Mouse (Mus musculus) midbrain, embryonic 10.5 days (tissue): Measurements from ENCODE around the gene Rbms1. TPM values are rescaled to one million over a fixed set of nuclear protein-coding genes. Genes with fewer than 3 reads are reported as not detected.
A peak's percentile ranks its signal among the peaks of the same experiment; 100 is the strongest.

Experiments
- DNase-seq: peaks from one replicate; pipeline ENCODE4 v3.0.0-alpha.2; 2017; ENCODE audit warnings: low spot score
- H3K27ac ChIP-seq: fragments of 300-500 bp; sonication (generic); replicated peaks from 2 replicates; pipeline ENCODE4 v1.5.1; 2016; ENCODE audit warnings: mild to moderate bottlenecking
- H3K27me3 ChIP-seq: fragments of 300-500 bp; sonication (generic); 2 replicates; pipeline ENCODE4 v1.6.1; 2016; ENCODE audit warnings: low read depth, mild to moderate bottlenecking; ENCODE audit not compliant: poor library complexity, severe bottlenecking
- H3K36me3 ChIP-seq: fragments of 300-500 bp; sonication (generic); 2 replicates; pipeline ENCODE4 v1.6.1; 2016; ENCODE audit warnings: mild to moderate bottlenecking, moderate library complexity
- H3K4me1 ChIP-seq: fragments of 300-500 bp; sonication (generic); 2 replicates; pipeline ENCODE4 v1.6.1; 2016
- H3K4me3 ChIP-seq: fragments of 300-500 bp; sonication (generic); 2 replicates; pipeline ENCODE4 v1.5.1; 2016; ENCODE audit warnings: mild to moderate bottlenecking, moderate library complexity
- H3K9me3 ChIP-seq: fragments of 300-500 bp; sonication (generic); replicated peaks from 2 replicates; pipeline ENCODE4 v1.6.1; 2016; ENCODE audit warnings: mild to moderate bottlenecking
- WGBS: fragments of 180-500 bp; shearing (Covaris S2); methylation state at CpG from one replicate; pipeline ENCODE4 v1.1.7; 2016; 5-methylcytosine and 5-hydroxymethylcytosine counted together
- polyA plus RNA-seq: library from polyadenylated mRNA; unstranded; fragments of >200 nt; fragmentation: Nextera tagmentation; extraction: Ambion mirVana; gene quantifications from 2 replicates; pipeline ENCODE4 v1.2.1, GENCODE M21; 2016

Gene Rbms1
- polyA plus RNA-seq, 1 experiment from 2014 or later, result 53.2 TPM

DNA sequence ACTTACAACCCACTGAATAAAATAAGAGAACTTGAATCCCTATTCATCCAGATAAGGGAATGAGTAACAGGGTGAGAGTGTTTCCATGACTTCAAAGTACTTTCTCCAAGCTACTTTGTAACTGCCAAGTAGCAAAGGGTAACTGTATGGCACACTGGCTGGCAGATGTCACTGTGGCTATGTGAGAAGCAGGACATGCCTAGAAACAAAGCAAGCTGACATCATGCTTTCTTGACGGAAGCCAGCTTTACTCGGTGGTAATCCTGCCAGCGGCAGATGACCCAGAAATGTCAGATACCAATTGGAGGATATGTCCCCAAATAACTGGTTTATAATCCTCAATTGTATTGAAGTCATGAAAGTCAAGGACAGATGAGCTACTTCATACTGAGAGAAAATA is 218.3 kb downstream of the Rbms1 start:
- H3K9me3 ChIP-seq, result no peaks in the 10 kb centered on the region
- H3K4me1 ChIP-seq, result no peaks in the 10 kb centered on the region
- 76% methylated on average over 3 of the region's 3 CpGs for WGBS
- H3K27ac ChIP-seq, result no peak overlapping the region
- H3K36me3 ChIP-seq, result no peaks in the 10 kb centered on the region
- H3K4me3 ChIP-seq, result no peak overlapping the region
- H3K27me3 ChIP-seq, result no peaks in the 10 kb centered on the region
- DNase-seq, result no peak

DNA sequence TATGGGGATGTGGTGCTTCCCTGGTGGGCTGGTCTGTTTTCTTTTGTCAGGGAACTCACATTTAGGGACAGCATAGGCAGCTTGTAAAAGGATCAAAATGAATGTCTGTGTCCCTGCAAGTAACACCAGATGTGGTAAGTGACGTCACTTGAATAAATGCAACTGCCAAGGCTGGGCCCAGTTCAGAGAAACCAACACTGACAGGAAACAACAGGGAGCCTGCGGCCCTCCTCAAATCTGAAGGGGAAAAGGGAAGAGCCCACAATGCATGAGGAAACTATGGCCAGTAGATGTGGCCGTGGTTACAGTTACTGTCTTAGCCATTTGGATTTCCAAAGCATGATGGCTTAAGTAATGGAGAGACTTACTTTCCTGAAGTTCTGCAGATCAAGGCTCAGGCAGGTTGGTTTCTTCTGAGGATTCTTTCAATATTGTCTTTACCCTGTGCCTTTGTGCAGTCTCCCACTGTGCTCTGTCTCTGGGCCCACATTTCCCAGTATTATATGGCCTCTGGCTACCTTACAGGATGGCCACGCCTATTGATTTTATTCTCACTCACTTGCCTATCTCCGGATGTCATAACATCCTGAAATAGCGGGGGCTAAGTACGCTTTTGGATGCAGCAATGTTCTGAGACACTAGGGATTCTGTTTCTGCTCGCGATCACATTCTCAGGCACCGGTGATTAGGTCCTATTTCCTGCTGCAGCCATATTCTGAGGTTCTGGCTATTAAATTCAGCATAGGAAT is 223.4 kb downstream of the Rbms1 start:
- 0 out of 2 replicates have a peak, but pooled peaks cover 3% of the 10 kb centered on the region for H3K4me1 ChIP-seq
- no peaks in the 10 kb centered on the region for H3K36me3 ChIP-seq
- no peak for DNase-seq
- H3K27me3 ChIP-seq, result no peaks in the 10 kb centered on the region
- no peaks in the 10 kb centered on the region for H3K9me3 ChIP-seq
- H3K27ac ChIP-seq, result no peak overlapping the region
- WGBS, result 87% methylated on average over 10 of the region's 10 CpGs
- no peak overlapping the region for H3K4me3 ChIP-seq

DNA sequence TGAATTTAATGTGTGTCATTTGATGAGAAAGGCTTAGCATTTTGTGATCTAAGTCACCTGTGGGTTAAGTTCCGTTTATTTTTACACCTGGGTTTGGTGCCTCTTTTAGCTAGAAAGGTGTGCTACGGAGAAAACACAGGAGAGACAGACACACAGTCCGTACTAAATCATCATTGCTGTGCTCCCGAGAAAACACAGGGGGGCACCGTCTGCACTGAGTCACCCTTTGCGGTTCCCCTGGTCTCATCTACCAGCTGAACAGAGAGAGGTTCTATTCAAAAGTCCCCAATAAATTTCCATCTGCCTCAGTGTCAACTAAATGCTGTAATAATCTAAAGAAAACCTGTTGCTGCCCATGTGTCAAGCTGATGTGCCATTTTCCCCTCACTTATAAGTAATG is 232.1 kb downstream of the Rbms1 start:
- Histone ChIP-seq H3K36me3 (no peaks in the 10 kb centered on the region), H3K4me3 (no peak overlapping the region), H3K27ac (no peak overlapping the region), H3K9me3 (no peaks in the 10 kb centered on the region), H3K27me3 (no peaks in the 10 kb centered on the region), H3K4me1 (peaks cover 16% of the 10 kb centered on the region)
- WGBS, result 62% methylated on average over 6 of the region's 6 CpGs
- DNase-seq, result no peak

DNA sequence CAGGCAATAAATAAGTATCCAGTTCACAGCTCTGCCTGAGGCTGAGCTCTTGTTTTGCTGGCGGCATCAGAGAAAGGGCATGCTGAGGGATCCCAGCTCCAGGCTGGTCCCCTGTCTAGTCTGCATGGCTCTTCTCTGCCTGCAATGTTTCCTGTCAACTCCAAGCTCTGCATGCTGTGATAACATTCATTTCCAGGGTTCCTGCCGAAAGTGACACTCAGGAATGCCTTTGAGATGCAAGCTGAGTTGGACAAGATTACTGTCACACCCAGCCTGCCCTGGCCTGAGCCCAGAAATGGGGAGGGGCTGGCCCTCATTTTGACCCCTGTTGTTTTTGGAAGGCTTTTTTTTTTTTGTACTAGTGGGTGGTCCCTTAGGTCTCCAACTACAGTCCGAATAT is 233.0 kb downstream of the Rbms1 start:
- Histone ChIP-seq H3K27ac (no peak overlapping the region), H3K4me3 (no peak overlapping the region), H3K4me1 (peaks cover 16% of the 10 kb centered on the region), H3K27me3 (no peaks in the 10 kb centered on the region), H3K36me3 (no peaks in the 10 kb centered on the region), H3K9me3 (no peaks in the 10 kb centered on the region)
- WGBS, result 18% methylated on average over 3 of the region's 3 CpGs
- peak; percentile 36 for DNase-seq

DNA sequence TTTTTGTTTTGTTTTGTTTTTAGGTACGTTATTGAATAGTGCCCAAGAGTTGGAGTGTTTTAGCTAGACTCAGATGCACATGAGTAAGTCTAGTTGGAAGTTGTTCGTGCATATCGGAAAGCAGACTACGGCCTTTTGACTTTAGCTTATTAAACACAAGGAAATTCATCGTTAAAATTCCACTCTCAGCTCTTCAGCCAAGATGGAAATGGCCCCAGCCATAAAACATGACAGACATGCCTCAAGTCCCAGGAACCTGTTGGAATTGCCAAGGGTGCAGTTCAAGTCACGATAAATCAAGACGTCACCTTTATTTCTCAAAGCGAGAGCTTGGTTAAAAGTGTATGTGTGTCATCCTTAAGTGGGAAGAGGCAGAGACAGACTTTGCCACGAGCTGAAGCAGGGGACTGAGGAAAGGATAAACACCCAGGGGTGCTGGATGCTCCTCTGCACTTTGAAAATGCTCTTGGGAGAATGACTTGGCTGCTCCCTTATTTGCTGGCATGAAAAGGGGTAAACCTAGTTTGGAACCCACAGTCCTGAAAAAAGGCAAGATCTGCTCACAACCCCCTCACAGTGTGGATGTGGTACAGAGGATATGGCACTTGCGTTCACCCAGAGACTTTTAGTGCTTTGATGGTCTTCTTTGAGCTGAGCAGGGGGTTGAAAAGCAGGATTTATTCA is 233.9 kb downstream of the Rbms1 start:
- H3K27ac ChIP-seq, result no peak overlapping the region
- H3K4me3 ChIP-seq, result no peak overlapping the region
- 80% methylated on average over 10 of the region's 10 CpGs for WGBS
- peaks cover 16% of the 10 kb centered on the region for H3K4me1 ChIP-seq
- DNase-seq, result no peak
- H3K27me3 ChIP-seq, result no peaks in the 10 kb centered on the region
- no peaks in the 10 kb centered on the region for H3K9me3 ChIP-seq
- no peaks in the 10 kb centered on the region for H3K36me3 ChIP-seq

DNA sequence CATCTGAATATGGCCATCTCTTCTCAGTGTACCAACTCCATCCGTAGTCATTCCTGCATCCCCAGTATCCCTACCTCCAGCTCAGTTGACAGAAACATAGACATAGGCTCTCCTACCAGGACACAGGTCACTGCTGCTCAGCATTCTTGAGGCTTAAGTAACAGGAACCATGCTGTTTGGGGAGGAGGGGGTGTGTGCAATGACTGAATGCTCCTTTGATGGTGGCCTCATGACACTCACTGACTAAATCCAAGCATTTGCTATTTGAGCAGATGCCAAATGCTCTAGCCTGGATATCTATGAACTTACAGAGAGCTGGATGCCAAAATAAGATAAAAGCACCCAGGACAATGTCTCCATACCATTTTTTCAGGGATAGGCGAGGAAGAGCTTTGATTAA is 238.3 kb downstream of the Rbms1 start:
- Histone ChIP-seq H3K27me3 (no peaks in the 10 kb centered on the region; the same call in 1 of the 2 replicates), H3K36me3 (no peaks in the 10 kb centered on the region), H3K4me3 (no peak overlapping the region), H3K9me3 (no peaks in the 10 kb centered on the region), H3K4me1 (peaks cover 10% of the 10 kb centered on the region), H3K27ac (no peak overlapping the region)
- DNase-seq, result no peak
- 80% methylated on average over 2 of the region's 2 CpGs for WGBS

DNA sequence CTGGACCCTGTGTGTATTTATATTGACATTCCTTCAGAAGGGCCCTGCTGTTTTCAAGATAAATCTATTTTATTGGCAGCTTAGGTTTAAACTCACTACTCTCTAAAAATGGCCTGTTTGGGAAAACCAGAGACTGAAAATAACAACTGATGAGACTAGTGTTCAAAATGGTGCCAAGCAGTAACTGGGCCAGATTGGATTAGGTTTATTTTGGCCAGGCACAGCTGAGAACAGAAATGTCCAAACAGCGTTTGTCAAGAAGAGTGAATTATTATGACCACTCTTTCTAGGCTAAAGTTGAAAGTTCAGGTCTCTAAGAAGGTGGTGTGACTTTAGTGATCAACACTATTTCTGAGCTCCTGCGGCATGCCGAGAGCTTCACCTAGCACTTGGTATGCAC is 240.0 kb downstream of the Rbms1 start:
- no peak for DNase-seq
- Histone ChIP-seq H3K4me3 (no peak overlapping the region), H3K27ac (no peak overlapping the region), H3K27me3 (no peaks in the 10 kb centered on the region; the same call in 1 of the 2 replicates), H3K4me1 (no peaks in the 10 kb centered on the region), H3K9me3 (no peaks in the 10 kb centered on the region), H3K36me3 (no peaks in the 10 kb centered on the region)
- 95% methylated on average over 3 of the region's 3 CpGs for WGBS

DNA sequence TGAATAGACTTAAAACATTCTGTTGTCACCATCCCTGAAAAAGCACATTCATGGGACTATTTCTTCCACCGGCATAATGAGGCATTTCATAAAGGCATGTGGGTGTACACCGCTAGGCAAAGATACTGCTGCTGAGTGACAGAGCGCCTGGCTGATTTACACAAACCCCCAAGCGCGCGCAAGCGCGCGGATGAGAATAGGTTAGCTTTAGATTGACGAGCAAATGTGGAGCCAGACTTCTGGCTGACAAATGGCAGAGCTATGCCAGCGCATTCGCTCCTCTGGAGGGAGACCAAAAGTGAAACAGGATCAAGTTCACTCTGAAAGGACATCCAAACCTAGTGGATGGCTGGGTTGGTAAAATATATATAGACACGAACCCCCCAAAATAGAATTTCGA is 240.5 kb downstream of the Rbms1 start, which contains the start of gene Itgb6:
TSS of gene Itgb6 (minus strand) at position 130 of the 400 bp plus-strand sequence.
- Histone ChIP-seq H3K27ac (no peak within 1 kb of the TSS), H3K9me3 (no peaks in the 10 kb centered on the region), H3K36me3 (no peaks in the 10 kb centered on the region), H3K27me3 (no peaks in the 10 kb centered on the region; the same call in 1 of the 2 replicates), H3K4me1 (no peaks in the 10 kb centered on the region), H3K4me3 (no peak within 1 kb of the TSS)
- WGBS, result 92% methylated on average over 14 of the region's 14 CpGs
- DNase-seq, result no peak

DNA sequence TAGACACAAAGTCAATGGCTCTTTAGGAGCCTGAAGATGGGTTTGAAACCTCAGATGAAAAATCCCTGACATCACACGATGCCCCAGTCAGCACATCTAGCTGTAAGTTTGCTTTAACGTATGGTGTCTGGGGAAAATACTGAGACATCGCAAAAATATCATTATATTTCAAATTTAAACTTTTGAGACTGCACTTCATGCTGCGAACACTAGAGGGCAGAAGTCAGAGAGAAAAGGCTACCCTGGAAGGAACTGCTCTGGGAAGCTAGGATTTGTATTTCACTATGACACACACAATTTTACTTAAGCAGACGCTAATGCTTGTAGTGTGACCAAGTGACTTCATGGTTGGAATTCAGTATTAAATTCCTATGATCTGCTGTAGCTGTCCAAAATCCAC is 242.1 kb downstream of the Rbms1 start:
- Histone ChIP-seq H3K9me3 (no peaks in the 10 kb centered on the region), H3K36me3 (no peaks in the 10 kb centered on the region), H3K4me3 (no peak overlapping the region), H3K27me3 (peaks cover 2% of the 10 kb centered on the region; the same call in 1 of the 2 replicates), H3K27ac (no peak overlapping the region), H3K4me1 (peaks cover under 1% of the 10 kb centered on the region; the same call in 1 of the 2 replicates)
- DNase-seq, result no peak
- WGBS, result 38% methylated on average over 5 of the region's 5 CpGs

DNA sequence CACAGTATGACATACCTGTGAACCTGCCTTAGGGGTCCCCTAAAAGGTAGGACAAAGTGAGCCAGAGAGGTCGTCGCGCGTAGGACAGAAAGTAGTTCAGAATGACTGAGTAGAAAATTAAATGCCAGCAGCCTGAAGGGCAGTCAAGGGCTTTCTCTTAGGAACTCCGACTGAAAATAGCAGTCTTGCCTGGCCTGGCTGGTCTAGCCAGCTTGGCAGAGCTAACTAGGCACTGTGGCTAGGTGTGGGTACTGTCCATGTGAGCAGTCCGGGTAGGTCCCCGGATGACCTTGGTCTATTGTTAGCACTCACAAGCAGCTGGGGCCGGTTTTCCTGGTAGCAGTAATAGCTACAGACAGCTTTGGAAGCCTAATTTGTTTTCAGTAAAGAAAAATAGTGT is 242.8 kb downstream of the Rbms1 start:
- WGBS, result 88% methylated on average over 8 of the region's 8 CpGs

DNA sequence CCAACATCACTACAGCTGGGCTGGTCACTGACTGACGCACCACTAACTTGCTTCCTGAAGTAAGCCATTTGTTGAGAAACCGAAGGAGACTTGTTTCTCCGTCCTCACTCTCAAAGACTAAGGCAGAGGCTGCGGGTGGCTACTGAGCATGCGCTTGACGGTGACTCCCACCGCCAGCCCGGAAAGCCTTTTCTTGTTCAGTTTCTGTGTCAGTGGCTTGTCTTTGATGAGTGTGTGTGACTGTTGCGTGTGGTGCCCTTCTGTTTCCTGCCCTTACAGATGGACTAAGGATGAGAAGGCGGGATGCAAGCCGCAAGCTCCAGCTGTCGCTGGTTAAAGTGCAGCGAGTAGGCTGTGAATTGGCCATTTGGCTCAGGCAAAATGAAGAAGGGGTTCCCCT is 245.6 kb downstream of the Rbms1 start:
- Histone ChIP-seq H3K4me3 (no peak overlapping the region), H3K27ac (no peak overlapping the region), H3K9me3 (no peaks in the 10 kb centered on the region), H3K27me3 (peaks cover 7% of the 10 kb centered on the region; the same call in 1 of the 2 replicates), H3K36me3 (no peaks in the 10 kb centered on the region), H3K4me1 (peaks cover 24% of the 10 kb centered on the region)
- no peak for DNase-seq
- WGBS, result 80% methylated on average over 13 of the region's 13 CpGs

More for the DNA sequence above, 242.8 kb downstream of the Rbms1 start:
- DNase-seq, result no peak
- Histone ChIP-seq H3K27ac (no peak overlapping the region), H3K9me3 (no peaks in the 10 kb centered on the region), H3K4me3 (no peak overlapping the region), H3K27me3 (peaks cover 7% of the 10 kb centered on the region; the same call in 1 of the 2 replicates), H3K36me3 (no peaks in the 10 kb centered on the region), H3K4me1 (peaks cover 7% of the 10 kb centered on the region)

DNA sequence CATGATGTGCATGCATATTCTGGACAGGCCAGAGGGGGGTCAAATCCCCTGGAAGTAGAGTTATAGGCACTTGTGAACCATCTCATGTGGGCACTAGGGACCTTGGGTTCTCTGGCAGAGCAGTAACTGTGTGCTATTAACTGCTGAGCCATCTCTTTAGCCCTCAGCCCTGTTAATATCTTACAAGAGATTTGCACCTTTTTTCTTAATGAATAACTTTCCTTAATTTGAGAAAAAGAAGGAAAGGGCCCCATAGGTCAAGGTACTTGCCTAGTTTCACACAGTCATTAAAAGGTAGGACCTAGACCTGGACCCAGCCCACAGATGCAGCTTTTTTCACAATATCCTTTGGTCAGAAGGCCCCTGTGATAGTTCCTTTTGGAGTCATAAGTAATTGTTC is 246.4 kb downstream of the Rbms1 start:
- Histone ChIP-seq H3K9me3 (no peaks in the 10 kb centered on the region), H3K36me3 (no peaks in the 10 kb centered on the region), H3K4me3 (no peak overlapping the region), H3K4me1 (peaks cover 24% of the 10 kb centered on the region), H3K27ac (no peak overlapping the region), H3K27me3 (peaks cover 7% of the 10 kb centered on the region; the same call in 1 of the 2 replicates)
- no peak for DNase-seq

DNA sequence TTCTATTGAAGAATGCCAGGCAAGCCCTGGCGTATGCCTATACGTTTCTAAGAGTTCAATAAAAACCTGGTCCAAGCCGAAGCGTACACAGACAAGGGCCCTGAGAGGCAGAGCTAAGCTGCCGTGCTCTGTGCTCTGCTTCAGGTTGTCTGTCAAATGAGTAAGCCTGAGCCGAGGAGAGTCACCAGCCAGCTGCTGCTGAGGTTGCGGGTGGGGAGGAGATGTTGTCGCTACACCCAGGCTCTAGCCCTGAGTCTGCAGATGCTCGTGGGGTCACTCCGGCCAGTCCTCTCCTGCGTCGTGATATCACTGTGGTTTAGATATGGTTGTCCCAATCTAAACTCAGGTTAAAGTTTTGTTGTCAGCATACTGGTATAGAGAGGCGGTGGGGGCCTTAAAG is 247.2 kb downstream of the Rbms1 start:
- H3K27me3 ChIP-seq, result peaks cover 7% of the 10 kb centered on the region; the same call in 1 of the 2 replicates
- no peaks in the 10 kb centered on the region for H3K36me3 ChIP-seq
- WGBS, result 79% methylated on average over 13 of the region's 13 CpGs
- H3K9me3 ChIP-seq, result no peaks in the 10 kb centered on the region
- no peak overlapping the region for H3K4me3 ChIP-seq
- peaks cover 24% of the 10 kb centered on the region for H3K4me1 ChIP-seq
- H3K27ac ChIP-seq, result no peak overlapping the region; the same call in 1 of the 2 replicates
- DNase-seq, result peak; percentile 11
